Comparison of ENCODE assay signal across 13 mouse cellular contexts in genomic region chr6:93678766-93679165, GRCm38 (mm10).
"Had no signal": no experiment of that assay in that cellular context is flagged by ENCODE, and none has a peak within 500 bp of the region (broad histone marks: within the 10 kb centered on the region; RNA-seq: fewer than 3 reads in every experiment).

No protein-coding gene starts in this region.

- H3K27me3 ChIP-seq: limb, embryonic 13.5 days; neural tube, embryonic 15.5 days had no signal

- DNase-seq: kidney, postnatal 10 days; kidney, postnatal 4 days; left cerebral cortex, postnatal 4 days; lung, adult 18-20 months; midbrain, embryonic 14.5 days; right cerebral cortex, adult 18-20 months; thymus, postnatal 14 days had no signal

- H3K27ac ChIP-seq: layer of hippocampus, adult 2 months; limb, embryonic 13.5 days; liver, embryonic 14.5 days; midbrain, embryonic 10.5 days; neural tube, embryonic 15.5 days had no signal

- H3K9me3 ChIP-seq: limb, embryonic 13.5 days; neural tube, embryonic 15.5 days had no signal

- H3K9ac ChIP-seq: limb, embryonic 13.5 days; liver, embryonic 14.5 days; neural tube, embryonic 15.5 days had no signal

- H3K4me3 ChIP-seq: layer of hippocampus, adult 2 months; limb, embryonic 13.5 days; midbrain, embryonic 10.5 days; myocyte; neural tube, embryonic 15.5 days had no signal

- H3K4me1 ChIP-seq: limb, embryonic 13.5 days; neural tube, embryonic 15.5 days had no signal
